Mouse (Mus musculus): ENCODE data around the gene Rpa1. TPM values are rescaled to one million over a fixed set of nuclear protein-coding genes. Genes with fewer than 3 reads are reported as not detected.

Gene Rpa1
- polyA plus RNA-seq, 1 experiment from 2014 or later, result 99.6 TPM

DNA sequence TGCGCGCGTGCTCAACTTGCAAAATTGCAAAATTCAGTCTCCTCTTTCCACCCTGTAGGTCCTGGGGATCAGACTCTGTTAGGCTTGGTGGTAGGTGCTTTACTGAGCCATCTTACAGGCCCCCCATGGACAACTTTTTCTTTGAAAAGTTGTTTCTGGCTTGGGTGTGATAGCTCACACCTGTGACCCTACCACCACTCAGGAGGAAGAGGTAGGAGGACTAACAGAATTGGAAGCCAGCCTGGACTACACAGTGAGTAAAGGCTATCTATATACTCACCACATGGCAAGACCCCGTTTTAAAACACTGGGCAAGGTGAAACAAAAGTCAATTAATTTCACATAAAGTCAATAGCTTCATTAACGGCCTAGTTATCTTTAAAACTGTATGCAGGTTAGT lies 3.4 kb downstream of the Rpa1 start:
- no peak overlapping the region for H3K4me3 ChIP-seq
- H3K27me3 ChIP-seq, result no peaks in the 10 kb centered on the region
- peaks cover 22% of the 10 kb centered on the region for H3K36me3 ChIP-seq (ENCODE audit: poor library complexity, severe bottlenecking)
- no peak overlapping the region for H3K4me2 ChIP-seq
- H3K27ac ChIP-seq, result no peak overlapping the region
- H3K4me1 ChIP-seq, result peaks cover 23% of the 10 kb centered on the region
- 92% methylated on average over 5 of the region's 5 CpGs for WGBS
- H3K9ac ChIP-seq, result no peak overlapping the region
- no peaks in the 10 kb centered on the region for H3K9me3 ChIP-seq (replicated peaks)
- ATAC-seq, result no peak

GRCm38 (mm10) chr11:75344163-75344562 lies 4.0 kb downstream of the Rpa1 start:
- no peak overlapping the region for H3K4me2 ChIP-seq
- H3K4me3 ChIP-seq, result no peak overlapping the region
- 97% methylated on average over 2 of the region's 2 CpGs for WGBS
- H3K9me3 ChIP-seq (replicated peaks), result no peaks in the 10 kb centered on the region; the same call in 1 of the 2 replicates
- H3K9ac ChIP-seq, result no peak overlapping the region
- H3K4me1 ChIP-seq, result peaks cover 23% of the 10 kb centered on the region
- ATAC-seq, result no peak
- no peak overlapping the region for H3K27ac ChIP-seq
- H3K27me3 ChIP-seq, result no peaks in the 10 kb centered on the region
- peaks cover 26% of the 10 kb centered on the region for H3K36me3 ChIP-seq (ENCODE audit: poor library complexity, severe bottlenecking)

DNA sequence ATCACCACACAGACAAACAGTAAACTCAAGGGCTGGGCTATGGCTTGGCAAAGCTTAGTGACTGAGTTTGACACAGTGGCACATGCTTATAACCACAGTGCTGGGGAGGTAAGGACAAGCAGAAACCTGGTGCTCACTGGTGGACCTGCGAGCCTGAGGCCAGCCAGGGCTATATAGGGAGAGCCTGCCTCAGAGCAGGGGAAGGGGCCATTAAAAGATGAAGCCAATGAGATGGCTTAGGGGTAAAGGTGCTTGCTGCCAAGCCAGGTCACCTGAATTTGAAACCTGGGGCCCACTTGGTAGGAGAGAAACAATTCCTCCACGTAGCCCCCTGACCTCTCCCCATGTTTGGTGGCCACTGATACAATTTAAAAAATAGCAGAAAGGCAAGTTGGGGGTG lies 5.0 kb downstream of the Rpa1 start:
- Histone ChIP-seq H3K27me3 (no peaks in the 10 kb centered on the region), H3K4me3 (no peak overlapping the region), H3K4me2 (no peak overlapping the region), H3K9me3 (replicated peaks) (no peaks in the 10 kb centered on the region; the same call in 1 of the 2 replicates), H3K36me3 (ENCODE audit: poor library complexity, severe bottlenecking) (peaks cover 33% of the 10 kb centered on the region), H3K9ac (no peak overlapping the region), H3K4me1 (peaks cover 18% of the 10 kb centered on the region), H3K27ac (no peak overlapping the region)
- ATAC-seq, result no peak
- WGBS, result 88% methylated on average over 2 of the region's 2 CpGs

DNA sequence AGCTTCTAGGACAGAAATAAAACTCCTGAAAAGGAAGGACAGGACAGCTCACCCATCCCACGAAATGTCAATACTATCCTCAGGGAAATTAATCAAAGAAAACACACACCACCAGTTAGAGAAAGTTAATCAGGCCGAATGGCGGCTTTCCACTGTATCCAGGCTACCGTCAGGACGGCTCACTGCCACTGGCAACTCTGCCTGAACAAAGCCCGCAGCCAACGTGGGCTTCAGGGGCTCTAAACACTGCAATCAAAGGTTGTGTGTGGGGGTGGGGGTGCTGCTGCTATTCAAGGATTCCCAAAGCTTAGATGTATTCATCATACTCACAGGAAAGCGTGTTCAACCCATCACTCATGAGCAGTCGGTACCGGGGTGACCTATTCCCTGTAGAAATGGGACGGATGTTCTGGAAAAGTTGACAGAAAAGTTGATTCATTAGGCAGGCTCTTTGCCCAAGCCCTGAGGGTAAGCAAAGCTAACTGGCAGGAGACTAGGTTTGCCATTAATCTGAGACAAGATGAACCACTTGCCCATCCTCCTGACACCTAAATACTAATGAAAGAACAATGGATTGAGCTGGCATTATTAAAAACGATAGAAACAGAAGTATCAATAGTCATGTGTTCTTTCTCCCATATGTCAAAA lies 7.3 kb downstream of the Rpa1 start:
- H3K4me2 ChIP-seq, result no peak overlapping the region
- H3K27ac ChIP-seq, result no peak overlapping the region
- no peaks in the 10 kb centered on the region for H3K27me3 ChIP-seq
- peaks cover 56% of the 10 kb centered on the region for H3K36me3 ChIP-seq (ENCODE audit: poor library complexity, severe bottlenecking)
- H3K9ac ChIP-seq, result no peak overlapping the region
- WGBS, result 68% methylated on average over 12 of the region's 12 CpGs
- ATAC-seq, result no peak
- 0 out of 2 replicates have a peak, but pooled peaks cover 3% of the 10 kb centered on the region for H3K4me1 ChIP-seq
- H3K4me3 ChIP-seq, result no peak overlapping the region
- H3K9me3 ChIP-seq (replicated peaks), result no peaks in the 10 kb centered on the region; the same call in 1 of the 2 replicates

- Histone ChIP-seq H3K27me3 (no peaks in the 10 kb centered on the region), H3K9ac (no peak overlapping the region), H3K27ac (no peak overlapping the region), H3K4me1 (0 out of 2 replicates have a peak, but pooled peaks cover 3% of the 10 kb centered on the region), H3K36me3 (ENCODE audit: poor library complexity, severe bottlenecking) (peaks cover 60% of the 10 kb centered on the region), H3K4me2 (no peak overlapping the region), H3K9me3 (replicated peaks) (no peaks in the 10 kb centered on the region; the same call in 1 of the 2 replicates), H3K4me3 (no peak overlapping the region)
- WGBS, result 94% methylated on average over 14 of the region's 14 CpGs
- no peak for ATAC-seq
Measured at GRCm38 (mm10) chr11:75340076-75340475, 8.0 kb downstream of the Rpa1 start.

- no peaks in the 10 kb centered on the region; the same call in 1 of the 2 replicates for H3K9me3 ChIP-seq (replicated peaks)
- H3K9ac ChIP-seq, result no peak overlapping the region
- H3K27me3 ChIP-seq, result no peaks in the 10 kb centered on the region
- 0 out of 2 replicates have a peak, but pooled peaks cover 3% of the 10 kb centered on the region for H3K4me1 ChIP-seq
- no peak for ATAC-seq
- no peak overlapping the region for H3K27ac ChIP-seq
- H3K4me2 ChIP-seq, result no peak overlapping the region
- no peak overlapping the region for H3K4me3 ChIP-seq
- peaks cover 63% of the 10 kb centered on the region for H3K36me3 ChIP-seq (ENCODE audit: poor library complexity, severe bottlenecking)
- 95% methylated on average over 7 of the region's 7 CpGs for WGBS
Measured at GRCm38 (mm10) chr11:75337246-75337645, 10.9 kb downstream of the Rpa1 start.

DNA sequence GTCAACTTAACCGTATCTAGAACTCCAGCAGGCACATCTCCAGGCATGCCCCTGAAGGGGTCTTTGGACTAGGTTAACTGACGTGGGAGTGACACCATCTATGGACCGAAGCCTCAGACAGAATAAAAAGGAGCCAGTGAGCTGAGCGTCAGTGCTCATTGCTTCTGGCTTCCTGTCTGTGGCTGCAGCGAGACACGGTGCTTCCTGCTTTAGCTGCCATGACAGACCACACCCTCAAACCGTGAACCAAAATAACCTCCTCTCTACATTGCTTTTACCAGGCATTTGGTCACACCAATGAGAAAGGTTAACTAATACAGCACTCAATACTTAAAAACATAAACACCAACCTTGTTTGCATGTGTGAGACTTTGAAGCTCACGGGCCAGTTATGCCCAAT lies 11.4 kb downstream of the Rpa1 start:
- Histone ChIP-seq H3K4me2 (no peak overlapping the region), H3K27ac (no peak overlapping the region), H3K9me3 (replicated peaks) (no peaks in the 10 kb centered on the region; the same call in 1 of the 2 replicates), H3K4me1 (0 out of 2 replicates have a peak, but pooled peaks cover 3% of the 10 kb centered on the region), H3K4me3 (no peak overlapping the region), H3K9ac (no peak overlapping the region), H3K27me3 (no peaks in the 10 kb centered on the region), H3K36me3 (ENCODE audit: poor library complexity, severe bottlenecking) (peaks cover 64% of the 10 kb centered on the region)
- no peak for ATAC-seq
- WGBS, result 87% methylated on average over 8 of the region's 8 CpGs

DNA sequence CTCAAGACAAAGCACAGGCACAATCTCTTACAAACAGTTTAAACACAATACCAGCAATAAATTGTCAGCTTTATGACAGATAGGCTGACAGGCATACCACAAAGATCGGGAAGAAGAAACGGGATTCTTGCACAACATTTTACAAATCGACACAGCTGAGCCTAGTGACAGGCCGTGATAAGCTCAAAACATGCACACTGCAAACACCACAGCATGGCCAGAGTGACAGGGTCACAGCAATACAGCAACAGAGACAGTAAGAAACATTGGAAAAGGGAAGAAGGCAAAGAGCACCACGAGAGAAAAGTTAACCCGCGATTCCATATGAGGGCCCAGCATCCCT lies 22.2 kb downstream of the Rpa1 start:
- 90% methylated on average over 7 of the region's 7 CpGs for WGBS
- no peaks in the 10 kb centered on the region for H3K27me3 ChIP-seq

DNA sequence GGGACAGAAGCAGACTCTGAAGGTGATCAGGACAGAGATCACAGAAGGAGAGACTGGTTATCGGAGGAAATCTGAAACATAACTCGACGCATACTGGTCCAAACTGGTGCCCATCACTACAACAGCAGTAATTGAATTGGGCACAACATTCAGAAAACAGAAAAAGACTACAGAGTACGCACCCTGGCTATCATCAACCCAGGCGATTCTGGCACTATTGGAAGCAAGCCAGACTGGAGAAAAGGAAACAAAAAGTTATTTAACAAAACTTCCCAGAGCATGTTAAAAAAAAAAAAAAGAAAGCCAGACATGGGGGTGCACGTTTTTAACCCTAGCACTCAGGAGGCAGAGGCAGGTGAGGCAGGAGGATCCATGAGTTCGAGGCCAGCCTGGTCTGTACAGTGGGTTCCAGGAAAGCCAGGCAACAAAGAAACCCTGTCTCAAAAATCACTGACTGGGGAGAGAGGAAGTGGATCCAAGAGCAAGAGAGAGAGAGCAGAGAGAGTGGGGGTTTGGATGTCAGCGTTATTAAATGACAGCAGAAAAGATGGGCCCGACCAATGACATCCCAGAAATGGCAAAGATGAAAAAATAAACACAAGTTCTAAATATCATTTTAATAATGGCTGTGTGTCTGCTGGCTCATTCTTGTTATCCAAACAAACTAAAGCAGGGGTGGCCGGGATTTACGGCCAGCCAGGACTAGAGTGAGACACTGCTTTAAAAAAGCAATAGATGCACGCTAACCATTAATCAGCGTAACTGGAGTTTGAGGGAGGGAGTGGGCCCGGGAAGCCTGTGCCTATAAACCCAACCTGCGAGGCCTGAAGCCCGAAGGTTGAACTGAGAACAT lies 22.8 kb downstream of the Rpa1 start:
- peaks cover 30% of the 10 kb centered on the region for H3K4me1 ChIP-seq
- no peak overlapping the region for H3K4me2 ChIP-seq
- no peak overlapping the region for H3K9ac ChIP-seq
- H3K9me3 ChIP-seq (replicated peaks), result no peaks in the 10 kb centered on the region
- no peak for ATAC-seq
- H3K27ac ChIP-seq, result no peak overlapping the region
- no peak overlapping the region for H3K4me3 ChIP-seq
- 83% methylated on average over 16 of the region's 16 CpGs for WGBS
- H3K36me3 ChIP-seq (ENCODE audit: poor library complexity, severe bottlenecking), result peaks cover 24% of the 10 kb centered on the region
- H3K27me3 ChIP-seq, result no peaks in the 10 kb centered on the region

More for the DNA sequence above, 22.2 kb downstream of the Rpa1 start:
- Histone ChIP-seq H3K36me3 (ENCODE audit: poor library complexity, severe bottlenecking) (peaks cover 25% of the 10 kb centered on the region), H3K27ac (no peak overlapping the region), H3K9ac (no peak overlapping the region), H3K9me3 (replicated peaks) (no peaks in the 10 kb centered on the region), H3K4me2 (no peak overlapping the region), H3K4me1 (peaks cover 29% of the 10 kb centered on the region), H3K4me3 (no peak overlapping the region)
- no peak for ATAC-seq

DNA sequence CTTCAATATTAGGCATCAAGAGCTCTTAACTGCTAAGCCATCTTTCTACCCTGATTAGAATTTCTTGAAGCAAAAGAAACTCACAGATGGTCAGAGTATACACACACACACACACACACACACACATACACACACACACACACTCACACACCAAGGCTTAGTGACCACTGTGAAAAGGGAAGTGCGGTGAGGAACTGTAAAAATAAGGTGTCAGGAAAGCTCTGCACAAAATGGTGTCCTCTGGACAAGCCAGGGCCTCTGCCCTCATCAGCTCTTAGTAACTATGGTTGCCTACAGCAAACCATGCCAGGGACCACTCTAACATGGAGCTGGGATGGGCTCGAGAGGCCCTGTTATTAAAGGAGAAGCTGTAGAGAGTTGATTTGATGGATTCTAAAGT lies 23.7 kb downstream of the Rpa1 start:
- peaks cover 24% of the 10 kb centered on the region for H3K36me3 ChIP-seq (ENCODE audit: poor library complexity, severe bottlenecking)
- H3K9me3 ChIP-seq (replicated peaks), result no peaks in the 10 kb centered on the region
- no peak overlapping the region for H3K27ac ChIP-seq
- 87% methylated on average over 2 of the region's 2 CpGs for WGBS
- no peak overlapping the region for H3K4me3 ChIP-seq
- H3K9ac ChIP-seq, result no peak overlapping the region
- peaks cover 28% of the 10 kb centered on the region for H3K4me1 ChIP-seq
- H3K27me3 ChIP-seq, result no peaks in the 10 kb centered on the region
- no peak for ATAC-seq
- no peak overlapping the region for H3K4me2 ChIP-seq

DNA sequence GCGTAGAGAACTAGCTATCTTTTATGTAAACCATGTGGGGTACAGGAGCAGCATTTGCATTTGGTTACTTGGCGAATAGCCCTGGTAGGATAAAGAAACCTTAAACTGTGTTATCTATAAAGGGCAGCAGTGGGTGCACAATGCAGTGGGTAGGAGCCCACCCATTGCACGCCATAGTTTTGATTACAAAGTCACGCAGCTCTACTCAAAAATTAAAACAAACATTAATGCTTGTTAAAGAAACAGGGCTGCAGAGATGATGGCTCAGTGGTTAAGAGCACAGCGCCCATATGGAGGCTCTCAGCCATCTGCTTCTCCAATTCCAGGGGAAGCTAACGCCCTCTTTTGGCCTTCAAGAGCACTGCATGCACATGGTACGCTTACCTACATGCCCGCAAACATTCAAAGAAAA lies 24.8 kb downstream of the Rpa1 start:
- no peak overlapping the region for H3K27ac ChIP-seq
- H3K9ac ChIP-seq, result no peak overlapping the region
- no peaks in the 10 kb centered on the region for H3K27me3 ChIP-seq
- H3K4me1 ChIP-seq, result peaks cover 29% of the 10 kb centered on the region
- H3K4me2 ChIP-seq, result no peak overlapping the region
- H3K9me3 ChIP-seq (replicated peaks), result no peaks in the 10 kb centered on the region
- H3K4me3 ChIP-seq, result no peak overlapping the region
- H3K36me3 ChIP-seq (ENCODE audit: poor library complexity, severe bottlenecking), result peaks cover 21% of the 10 kb centered on the region
- no peak for ATAC-seq
- WGBS, result 85% methylated on average over 8 of the region's 8 CpGs

DNA sequence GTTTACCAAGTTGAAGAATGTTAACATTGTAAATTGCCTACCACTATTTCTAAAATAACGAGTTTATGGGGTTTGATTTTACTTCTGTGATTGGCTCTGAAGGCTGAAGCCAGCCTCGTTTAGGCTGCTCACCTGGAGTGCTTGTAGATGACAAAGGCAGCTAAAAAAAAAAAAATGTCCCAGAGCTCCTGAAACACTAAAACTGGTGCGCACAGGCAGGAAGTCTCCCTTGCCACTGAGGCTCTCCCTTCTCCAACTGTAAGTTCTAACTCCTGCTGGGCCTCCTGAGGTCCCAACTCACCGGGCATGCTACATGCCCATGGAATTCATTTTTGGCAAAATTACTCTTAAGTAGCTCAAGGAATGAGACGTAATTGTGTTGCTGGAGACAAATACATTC lies 28.9 kb downstream of the Rpa1 start:
- Histone ChIP-seq H3K27ac (peak overlapping the region; percentile 25; the same call in 1 of the 2 replicates), H3K4me3 (no peak overlapping the region)
- no peak for ATAC-seq

More for the DNA sequence above, 28.9 kb downstream of the Rpa1 start:
- Histone ChIP-seq H3K4me1 (peaks cover 27% of the 10 kb centered on the region), H3K36me3 (ENCODE audit: poor library complexity, severe bottlenecking) (peaks cover 25% of the 10 kb centered on the region), H3K9ac (no peak overlapping the region), H3K27me3 (no peaks in the 10 kb centered on the region), H3K9me3 (replicated peaks) (no peaks in the 10 kb centered on the region), H3K4me2 (no peak overlapping the region)
- 59% methylated on average over 5 of the region's 5 CpGs for WGBS

Measured in forebrain, embryonic 13.5 days (tissue).